In genomic region chr11:84729189-84729588, GRCm38 (mm10) we compare ENCODE assay signal across 9 mouse cellular contexts.
DNase-seq lines count a peak whose midpoint lies in the region; ATAC-seq lines count a peak whose summit lies in the region.
"Had no signal": no experiment of that assay in that cellular context is flagged by ENCODE, and none has a peak within 500 bp of the region (broad histone marks: within the 10 kb centered on the region; RNA-seq: fewer than 3 reads in every experiment).

No protein-coding gene starts in this region.

- no peak overlapping the region for H3K4me3 ChIP-seq in neural tube, embryonic 15.5 days (replicated peaks)
- H3K4me3 ChIP-seq: embryonic facial prominence, embryonic 15.5 days had no signal

- no peak for ATAC-seq in neural tube, embryonic 15.5 days (ENCODE audit: low FRiP score)

- no peak overlapping the region for H3K27ac ChIP-seq in neural tube, embryonic 15.5 days (replicated peaks)
- H3K27ac ChIP-seq: embryonic facial prominence, embryonic 15.5 days; macrophage had no signal

- no peaks in the 10 kb centered on the region for H3K36me3 ChIP-seq in neural tube, embryonic 15.5 days
- H3K36me3 ChIP-seq: embryonic facial prominence, embryonic 15.5 days had no signal

- H3K4me2 ChIP-seq in neural tube, embryonic 15.5 days: no peak overlapping the region
- H3K4me2 ChIP-seq: embryonic facial prominence, embryonic 15.5 days had no signal

- H3K27me3 ChIP-seq in neural tube, embryonic 15.5 days (replicated peaks): 0 out of 2 replicates have a peak, but pooled peaks cover 2% of the 10 kb centered on the region

- peak; percentile 57 for DNase-seq in neural tube, embryonic 10.5 days (ENCODE audit: extremely low spot score, low spot score)
- peak; percentile 72 for DNase-seq in adrenal gland, postnatal 10 days
- peak; percentile 85 for DNase-seq in kidney, postnatal 10 days
- DNase-seq in ovary, adult 18-20 months (ENCODE audit: low spot score): peak; percentile 9
- DNase-seq in cerebellum, adult 11 months: no peak
- DNase-seq in cerebellum, postnatal 36 days: no peak

- whole genome bisulfite sequencing in neural tube, embryonic 15.5 days: 9% methylated on average over 2 of the region's 2 CpGs

- no peak overlapping the region for H3K9ac ChIP-seq in neural tube, embryonic 15.5 days (replicated peaks)
- H3K9ac ChIP-seq: embryonic facial prominence, embryonic 15.5 days had no signal

- H3K4me1 ChIP-seq in neural tube, embryonic 15.5 days: peaks cover 24% of the 10 kb centered on the region
- H3K4me1 ChIP-seq: embryonic facial prominence, embryonic 15.5 days had no signal

- H3K9me3 ChIP-seq in neural tube, embryonic 15.5 days (replicated peaks): no peaks in the 10 kb centered on the region
- H3K9me3 ChIP-seq: embryonic facial prominence, embryonic 15.5 days had no signal

Comparison
In these comparisons a context has a peak if more than half of its experiments do, and no peak if none do; other contexts are left out.
1. DNase-seq: peak in neural tube, embryonic 10.5 days (single experiment), adrenal gland, postnatal 10 days (single experiment), kidney, postnatal 10 days (single experiment) and ovary, adult 18-20 months (single experiment); none in cerebellum, adult 11 months (single experiment) and cerebellum, postnatal 36 days (0 of 2).